Mouse (Mus musculus) kidney, adult 9 months (tissue): Measurements from ENCODE around the gene Tas2r124.

ENCODE experiments used
- DNase-seq: peaks from one replicate; pipeline ENCODE4 v3.0.0; 2022

The Tas2r124 gene

GRCm38 (mm10) chr6:132754430-132754829 lies at the start of gene Tas2r124:
Gene Tas2r124, plus strand, starts transcription at chr6:132754730.
- no peak for DNase-seq

- DNase-seq, result no peak
Measured at GRCm38 (mm10) chr6:132711828-132712227, 42.7 kb upstream of the Tas2r124 start, which contains the start of gene Tas2r122. Gene Tas2r122, minus strand, starts transcription at chr6:132711928.

- no peak for DNase-seq
Measured at GRCm38 (mm10) chr6:132737935-132738334, 16.6 kb upstream of the Tas2r124 start, which contains the start of gene Tas2r115. Gene Tas2r115, minus strand, starts transcription at chr6:132738035.

- DNase-seq, result no peak
Measured at GRCm38 (mm10) chr6:132750206-132750605, 4.3 kb upstream of the Tas2r124 start.

- DNase-seq, result no peak
Measured at GRCm38 (mm10) chr6:132761831-132762230, 7.3 kb downstream of the Tas2r124 start, which contains the start of gene Tas2r102. Gene Tas2r102, plus strand, starts transcription at chr6:132762131.

- DNase-seq, result no peak
Measured at GRCm38 (mm10) chr6:132778062-132778461, 23.5 kb downstream of the Tas2r124 start, which contains the start of gene Tas2r136. Gene Tas2r136, minus strand, starts transcription at chr6:132778162.

- DNase-seq, result no peak
Measured at GRCm38 (mm10) chr6:132795393-132795792, 40.9 kb downstream of the Tas2r124 start.

GRCm38 (mm10) chr6:132802518-132802917 lies 48.0 kb downstream of the Tas2r124 start, which contains the start of gene Tas2r117:
Gene Tas2r117, plus strand, starts transcription at chr6:132802818.
- no peak for DNase-seq
